Mouse (Mus musculus) bone marrow macrophage, adult 2 months (primary cell): Measurements from ENCODE around the gene Yeats2.

Experiments
- CTCF ChIP-seq: IDR thresholded peaks from 2 replicates; pipeline ENCODE4 v1.5.1; 2012; ENCODE audit warnings: low read depth, mild to moderate bottlenecking, low read length, moderate library complexity
- POLR2A ChIP-seq: IDR thresholded peaks from 2 replicates; pipeline ENCODE4 v1.6.1; 2012; ENCODE audit warnings: mild to moderate bottlenecking, low read depth, low read length, borderline replicate concordance

- TF ChIP-seq POLR2A = no peak
- no peak for TF ChIP-seq CTCF
Measured at GRCm38 (mm10) chr16:20280238-20280637, 139.4 kb downstream of the Yeats2 start.
